Mouse (Mus musculus): ENCODE measurements around the gene Zfp61. TPM values are rescaled to one million over a fixed set of nuclear protein-coding genes. Genes with fewer than 3 reads are reported as not detected.

The Zfp61 gene
- polyA plus RNA-seq, 1 experiment from 2014 or later, result 44.1 TPM

DNA sequence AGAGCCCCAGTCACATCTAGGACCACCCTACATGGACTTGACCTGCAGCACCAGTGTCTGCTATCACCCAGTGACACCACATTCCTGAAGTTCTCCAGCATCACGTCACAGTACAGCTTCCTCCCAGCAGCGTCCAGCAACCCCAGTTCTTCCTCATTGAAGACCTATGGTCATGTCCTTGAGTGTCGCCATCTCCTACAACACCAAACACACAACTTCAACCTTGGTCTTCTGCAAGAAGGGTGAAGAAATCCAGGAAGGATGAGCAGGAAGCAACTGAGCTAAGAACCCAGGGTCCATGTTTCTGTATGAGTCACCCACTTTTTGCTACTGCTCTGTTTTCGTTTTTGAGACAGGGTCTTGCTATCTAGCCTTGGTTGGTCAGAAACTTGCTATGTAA is 21.6 kb upstream of the Zfp61 start:
- peaks cover 11% of the 10 kb centered on the region; the same call in 1 of the 2 replicates for H3K9me3 ChIP-seq
- no peak overlapping the region for H3K4me2 ChIP-seq
- H3K36me3 ChIP-seq, result no peaks in the 10 kb centered on the region
- peaks cover 10% of the 10 kb centered on the region for H3K27me3 ChIP-seq
- ATAC-seq (ENCODE audit: low FRiP score), result no peak
- no peak overlapping the region for H3K4me3 ChIP-seq
- WGBS, result 81% methylated on average over 4 of the region's 4 CpGs
- peaks cover 15% of the 10 kb centered on the region for H3K4me1 ChIP-seq (replicated peaks)
- no peak overlapping the region for H3K27ac ChIP-seq
- no peak overlapping the region for H3K9ac ChIP-seq

DNA sequence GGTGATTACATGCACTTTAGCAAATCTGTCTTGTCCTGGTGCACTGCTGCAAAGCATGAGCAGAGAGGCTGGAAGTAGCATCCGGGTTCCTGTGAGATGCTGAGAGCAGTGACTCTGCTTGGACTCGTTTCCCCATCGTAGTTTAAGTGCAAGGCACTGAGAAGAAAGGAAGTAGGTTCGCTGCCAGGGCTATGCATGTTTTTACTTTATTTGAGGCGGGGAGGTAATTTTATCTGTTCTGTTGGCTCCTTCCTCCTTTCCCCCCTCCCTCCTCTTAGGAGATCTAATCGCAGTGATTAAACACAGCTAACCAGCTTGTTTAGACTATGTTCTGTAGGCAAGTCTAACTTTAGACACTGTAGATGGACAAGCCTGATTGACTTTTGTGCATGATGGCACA is 17.9 kb upstream of the Zfp61 start:
- Histone ChIP-seq H3K9ac (0 out of 2 replicates have a peak overlapping the region, but pooled peaks have one; percentile 21), H3K27me3 (peaks cover 10% of the 10 kb centered on the region), H3K4me3 (no peak overlapping the region), H3K4me2 (no peak overlapping the region), H3K36me3 (peaks cover 5% of the 10 kb centered on the region; the same call in 1 of the 2 replicates), H3K27ac (no peak overlapping the region), H3K9me3 (peaks cover 4% of the 10 kb centered on the region; the same call in 1 of the 2 replicates), H3K4me1 (replicated peaks) (peaks cover 11% of the 10 kb centered on the region)
- 77% methylated on average over 6 of the region's 6 CpGs for WGBS
- no peak for ATAC-seq (ENCODE audit: low FRiP score)

DNA sequence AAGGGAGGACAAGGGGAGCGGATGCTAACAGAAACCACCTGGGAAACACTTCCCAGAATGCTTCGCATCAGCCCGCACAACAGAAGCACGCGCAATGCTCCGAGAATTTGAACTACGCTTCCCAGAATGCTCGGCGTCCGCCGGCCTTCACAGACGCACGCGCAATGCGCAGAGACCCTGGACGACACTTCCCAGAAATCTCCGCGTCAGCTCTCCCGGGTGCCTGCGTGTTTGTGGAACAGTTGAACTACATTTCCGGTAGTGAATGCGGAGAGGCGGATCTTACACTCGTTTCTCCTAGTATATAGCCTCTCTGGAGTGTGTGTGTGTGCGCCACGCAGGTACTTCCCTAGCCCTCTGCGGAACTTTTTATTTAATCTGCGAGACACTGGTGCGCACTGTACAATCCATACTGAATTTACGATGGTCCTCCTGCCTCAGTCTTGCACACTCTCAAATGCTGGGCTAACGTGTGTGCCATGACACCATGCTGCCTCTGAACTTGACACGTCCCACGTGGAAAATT is 15.6 kb upstream of the Zfp61 start, which contains the start of gene Zfp94:
TSS of gene Zfp94 (minus strand) at position 100 of the 526 bp plus-strand sequence.
- peak within 1 kb of the TSS; percentile 72 for H3K4me2 ChIP-seq
- peaks cover 10% of the 10 kb centered on the region for H3K27me3 ChIP-seq
- ATAC-seq (ENCODE audit: low FRiP score), result peak; percentile 96

DNA sequence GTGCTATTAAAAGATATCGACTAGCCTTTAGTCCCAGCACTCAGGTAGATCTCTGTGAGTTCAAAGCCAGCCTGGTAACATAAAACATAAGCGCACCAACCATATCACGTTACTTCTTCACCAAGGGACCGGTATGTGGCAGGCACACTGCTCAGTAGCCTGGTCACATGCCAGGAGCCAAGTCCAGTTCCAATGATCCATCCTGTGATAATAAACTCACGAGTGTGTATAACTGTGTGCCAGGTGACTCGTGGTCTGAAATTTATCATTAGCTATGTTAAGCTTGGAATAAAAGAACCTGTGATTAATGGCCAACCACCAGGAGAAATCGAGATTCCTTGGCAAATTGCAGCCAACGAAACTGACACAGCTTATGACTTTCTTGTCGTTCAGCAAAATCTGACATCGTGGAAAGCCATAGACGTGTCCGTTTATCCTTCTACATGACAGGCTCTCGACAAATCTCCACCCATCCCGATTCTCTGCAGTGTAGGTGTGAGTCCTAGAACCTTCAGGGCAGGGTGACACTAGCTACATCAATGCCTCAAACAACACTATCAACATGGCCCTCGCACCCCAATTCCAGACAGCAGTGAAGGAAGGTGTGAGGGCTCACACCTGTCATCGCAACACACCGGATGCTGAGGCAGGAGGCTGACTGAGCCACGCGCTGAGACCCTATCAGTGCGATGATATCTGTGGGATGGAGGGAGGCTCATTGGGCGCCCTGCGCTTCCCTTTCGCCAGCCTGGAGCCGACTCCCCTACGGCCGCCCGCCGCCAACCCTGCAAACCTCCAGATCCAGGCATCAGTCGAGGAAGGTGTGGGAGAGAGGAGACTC is 14.9 kb upstream of the Zfp61 start:
- WGBS, result 30% methylated on average over 29 of the region's 29 CpGs
- peak; percentile 76 for ATAC-seq (ENCODE audit: low FRiP score)
- Histone ChIP-seq H3K27me3 (peaks cover 10% of the 10 kb centered on the region), H3K4me3 (peak overlapping the region; percentile 56), H3K4me1 (replicated peaks) (peaks cover 11% of the 10 kb centered on the region), H3K27ac (peak overlapping the region; percentile 82), H3K9ac (peak overlapping the region; percentile 87), H3K4me2 (peak overlapping the region; percentile 72), H3K9me3 (no peaks in the 10 kb centered on the region), H3K36me3 (peaks cover 28% of the 10 kb centered on the region)

More for the DNA sequence above, 15.6 kb upstream of the Zfp61 start, which contains the start of gene Zfp94:
- under 1% methylated on average over 33 of the region's 33 CpGs for WGBS
- peak within 1 kb of the TSS; percentile 87 for H3K9ac ChIP-seq
- peaks cover 21% of the 10 kb centered on the region for H3K36me3 ChIP-seq
- H3K9me3 ChIP-seq, result no peaks in the 10 kb centered on the region
- H3K4me3 ChIP-seq, result peak within 1 kb of the TSS; percentile 56
- peaks cover 11% of the 10 kb centered on the region for H3K4me1 ChIP-seq (replicated peaks)
- peak within 1 kb of the TSS; percentile 86 for H3K27ac ChIP-seq

DNA sequence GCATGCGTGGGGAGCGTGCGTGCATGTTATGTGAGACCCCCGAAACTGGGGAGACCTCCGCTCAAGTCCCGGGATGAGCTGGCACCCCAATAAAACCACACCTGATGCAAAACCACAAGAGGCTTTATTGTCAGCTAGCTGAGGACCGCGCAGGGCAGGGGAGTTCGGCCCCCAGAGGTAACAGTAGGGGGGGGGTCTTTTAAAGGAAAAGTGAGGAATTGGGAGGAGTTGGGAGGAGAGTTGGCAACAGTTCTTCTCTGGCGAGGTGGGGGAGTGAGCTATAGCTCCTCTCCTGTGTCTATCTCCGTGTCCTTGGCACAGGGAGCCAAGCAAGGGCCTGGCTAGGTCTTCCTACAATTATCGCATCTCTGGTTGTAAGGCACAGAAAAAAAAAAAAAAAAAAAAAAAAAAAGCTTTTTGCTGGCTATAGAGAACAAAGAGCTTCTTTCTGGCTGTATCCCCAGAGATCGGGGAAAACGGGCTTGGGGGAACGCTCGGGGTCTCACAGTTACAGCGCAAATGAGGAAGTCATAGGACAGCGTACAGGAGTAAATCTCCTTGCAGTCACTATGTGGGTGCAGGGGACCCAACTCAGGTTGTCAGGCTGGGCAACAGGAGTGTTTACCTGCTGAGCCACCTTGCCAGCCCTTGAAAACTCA is 1.1 kb downstream of the Zfp61 start:
- Histone ChIP-seq H3K36me3 (peaks cover 58% of the 10 kb centered on the region), H3K4me2 (peak overlapping the region; percentile 83), H3K27ac (peak overlapping the region; percentile 93), H3K9ac (peak overlapping the region; percentile 87), H3K4me1 (replicated peaks) (peaks cover 27% of the 10 kb centered on the region), H3K27me3 (no peaks in the 10 kb centered on the region), H3K9me3 (no peaks in the 10 kb centered on the region), H3K4me3 (peak overlapping the region; percentile 71)
- ATAC-seq (ENCODE audit: low FRiP score), result peak; percentile 63
- 1% methylated on average over 18 of the region's 18 CpGs for WGBS

DNA sequence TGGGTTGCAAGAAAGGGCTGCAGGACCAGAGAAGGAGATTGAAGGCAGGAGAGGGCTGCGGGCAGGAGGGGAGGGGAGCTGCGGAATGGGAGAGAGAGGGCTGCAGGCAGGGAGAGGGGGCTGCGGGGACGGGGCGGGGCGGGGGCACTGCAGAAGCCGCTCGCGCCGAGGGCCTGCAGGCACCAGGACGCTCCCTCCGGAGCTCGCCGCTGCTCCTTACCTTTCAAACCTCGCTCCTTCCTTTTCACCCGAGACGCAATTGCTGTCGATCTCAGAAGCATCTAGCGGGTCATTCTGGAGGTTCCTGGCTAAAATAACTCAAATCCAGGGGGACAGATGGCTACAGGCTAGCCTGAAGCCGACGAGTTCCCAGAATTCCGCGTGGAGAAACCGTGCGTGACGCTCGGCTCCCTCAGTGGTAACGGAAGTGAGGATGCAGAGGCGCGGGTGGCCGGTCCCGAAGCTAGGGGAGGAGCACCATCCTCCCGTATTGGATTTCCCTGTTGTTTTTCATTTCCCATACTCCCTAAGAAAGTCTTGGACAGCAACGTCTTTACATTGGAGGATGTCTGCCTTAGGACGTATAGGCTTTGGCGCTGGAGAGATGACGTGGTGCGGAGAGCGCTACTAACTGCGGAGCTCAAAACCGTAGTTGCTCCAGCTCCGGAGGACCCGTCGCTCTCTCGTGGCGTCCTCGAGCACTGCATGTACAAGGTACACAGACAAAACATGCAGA is 1.9 kb downstream of the Zfp61 start:
- H3K4me3 ChIP-seq, result peak overlapping the region; percentile 71
- H3K4me1 ChIP-seq (replicated peaks), result peaks cover 27% of the 10 kb centered on the region
- H3K36me3 ChIP-seq, result peaks cover 59% of the 10 kb centered on the region
- H3K4me2 ChIP-seq, result peak overlapping the region; percentile 83
- peak overlapping the region; percentile 87 for H3K9ac ChIP-seq
- ATAC-seq (ENCODE audit: low FRiP score), result peak; percentile 92
- under 1% methylated on average over 46 of the region's 47 CpGs for WGBS
- no peaks in the 10 kb centered on the region for H3K9me3 ChIP-seq
- H3K27ac ChIP-seq, result peak overlapping the region; percentile 93
- H3K27me3 ChIP-seq, result no peaks in the 10 kb centered on the region

DNA sequence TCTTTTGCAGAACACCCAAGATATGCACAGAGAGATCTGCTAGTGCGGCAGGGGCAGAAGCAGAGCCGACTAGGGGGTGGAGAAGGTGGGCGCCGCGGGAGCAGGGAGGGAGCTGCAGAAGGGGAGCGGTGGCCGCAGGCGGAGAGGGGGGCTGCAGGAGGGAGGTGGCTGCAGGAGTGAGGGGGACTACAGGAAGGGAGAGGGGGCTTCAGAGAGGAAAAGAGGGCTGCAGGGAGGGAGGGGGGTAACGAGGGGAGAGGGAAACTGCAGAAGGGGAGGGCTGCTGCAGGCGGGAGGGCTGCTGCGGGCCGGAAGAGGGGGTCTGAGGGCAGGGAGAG is 2.4 kb downstream of the Zfp61 start:
- peaks cover 61% of the 10 kb centered on the region for H3K36me3 ChIP-seq
- H3K9me3 ChIP-seq, result no peaks in the 10 kb centered on the region
- H3K27ac ChIP-seq, result peak overlapping the region; percentile 93
- peak overlapping the region; percentile 71 for H3K4me3 ChIP-seq
- H3K27me3 ChIP-seq, result no peaks in the 10 kb centered on the region
- peak overlapping the region; percentile 83 for H3K4me2 ChIP-seq
- no peak; the same call in 1 of the 2 replicates for ATAC-seq (ENCODE audit: low FRiP score)
- H3K4me1 ChIP-seq (replicated peaks), result peaks cover 27% of the 10 kb centered on the region
- under 1% methylated on average over 12 of the region's 12 CpGs for WGBS
- peak overlapping the region; percentile 87 for H3K9ac ChIP-seq

DNA sequence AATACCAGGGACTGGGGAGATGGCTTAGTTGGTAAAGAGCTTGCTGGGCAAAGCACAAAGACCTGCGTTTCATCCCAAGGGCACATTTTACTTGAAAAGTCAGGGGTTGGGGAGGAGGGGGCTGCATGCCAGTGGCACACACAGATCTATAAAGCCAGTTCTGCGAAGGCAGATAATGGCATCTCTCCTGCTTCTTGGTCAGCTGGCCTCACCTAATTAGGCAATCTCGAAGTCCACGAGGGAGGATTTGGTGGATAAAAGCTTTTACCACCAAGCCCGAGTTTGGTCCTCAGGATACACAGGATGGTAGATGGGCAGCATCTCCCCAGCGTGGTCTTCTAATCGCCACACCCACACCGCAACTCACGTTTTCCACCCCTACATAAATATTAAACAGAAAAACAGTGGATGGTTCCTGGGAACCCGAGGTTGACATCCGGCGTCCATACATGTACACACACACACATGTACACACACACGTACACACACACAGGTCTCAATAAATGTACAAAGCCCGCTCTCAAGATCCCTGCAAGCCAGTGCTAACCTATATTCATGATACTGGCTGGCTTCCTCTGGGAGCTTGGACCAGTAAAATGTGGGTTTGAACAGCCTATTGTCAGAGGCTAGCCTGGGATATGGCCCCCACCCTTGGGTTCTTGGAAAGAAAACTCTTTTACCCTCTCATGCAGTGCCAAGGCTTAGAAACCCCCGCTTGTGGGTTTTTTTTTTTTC is 3.5 kb downstream of the Zfp61 start:
- H3K27ac ChIP-seq, result no peak overlapping the region
- H3K36me3 ChIP-seq, result peaks cover 61% of the 10 kb centered on the region
- peaks cover 27% of the 10 kb centered on the region for H3K4me1 ChIP-seq (replicated peaks)
- peak overlapping the region; percentile 83 for H3K4me2 ChIP-seq
- H3K9me3 ChIP-seq, result no peaks in the 10 kb centered on the region
- no peak for ATAC-seq (ENCODE audit: low FRiP score)
- peak overlapping the region; percentile 87; the same call in 1 of the 2 replicates for H3K9ac ChIP-seq
- no peaks in the 10 kb centered on the region for H3K27me3 ChIP-seq
- 92% methylated on average over 15 of the region's 15 CpGs for WGBS
- peak overlapping the region; percentile 71 for H3K4me3 ChIP-seq

DNA sequence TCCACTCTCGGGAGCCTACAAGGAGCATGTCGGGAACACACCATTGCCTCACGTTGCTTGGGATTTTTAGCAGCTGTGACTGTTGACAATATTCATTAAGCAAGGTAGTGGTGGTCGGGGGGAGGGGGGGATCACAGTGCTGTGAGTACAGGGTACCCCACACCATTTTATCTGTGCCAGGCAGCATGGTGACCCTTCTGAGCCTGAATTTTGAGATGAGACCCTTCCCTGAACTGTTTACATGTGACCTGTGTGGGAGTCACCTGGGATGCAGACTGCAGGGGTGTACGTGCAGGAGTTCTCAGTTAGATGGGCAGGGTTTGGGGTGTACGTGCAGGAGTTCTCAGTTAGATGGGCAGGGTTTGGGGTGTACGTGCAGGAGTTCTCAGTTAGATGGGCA is 4.6 kb downstream of the Zfp61 start:
- Histone ChIP-seq H3K4me1 (replicated peaks) (peaks cover 27% of the 10 kb centered on the region), H3K27me3 (no peaks in the 10 kb centered on the region), H3K4me3 (no peak overlapping the region), H3K4me2 (no peak overlapping the region), H3K9ac (no peak overlapping the region), H3K27ac (no peak overlapping the region), H3K36me3 (peaks cover 61% of the 10 kb centered on the region), H3K9me3 (no peaks in the 10 kb centered on the region)
- ATAC-seq (ENCODE audit: low FRiP score), result no peak
- WGBS, result 95% methylated on average over 7 of the region's 7 CpGs

DNA sequence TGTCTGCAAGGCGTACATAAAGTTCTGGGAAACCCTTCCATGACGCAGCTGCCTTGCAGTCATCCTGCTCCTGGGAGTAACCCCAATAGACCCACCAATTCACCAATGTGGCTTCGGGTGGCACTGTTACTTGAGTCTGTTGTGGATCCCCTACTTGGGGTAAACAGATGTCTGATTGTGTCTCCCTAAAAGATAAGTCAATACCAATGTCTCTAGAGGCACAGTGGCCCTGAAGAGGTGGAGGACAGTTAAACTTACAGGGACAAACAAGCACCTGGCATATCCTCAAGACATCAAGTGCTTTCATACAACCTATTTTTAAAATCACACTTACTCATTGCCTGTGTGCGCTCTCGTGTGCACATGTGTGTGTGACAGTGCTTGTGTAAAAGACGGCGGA is 5.7 kb downstream of the Zfp61 start:
- Histone ChIP-seq H3K27me3 (no peaks in the 10 kb centered on the region), H3K27ac (no peak overlapping the region), H3K4me1 (replicated peaks) (peaks cover 21% of the 10 kb centered on the region), H3K4me2 (no peak overlapping the region), H3K9ac (no peak overlapping the region), H3K9me3 (no peaks in the 10 kb centered on the region), H3K36me3 (peaks cover 71% of the 10 kb centered on the region), H3K4me3 (no peak overlapping the region)
- WGBS, result 96% methylated on average over 7 of the region's 7 CpGs
- no peak for ATAC-seq (ENCODE audit: low FRiP score)

DNA sequence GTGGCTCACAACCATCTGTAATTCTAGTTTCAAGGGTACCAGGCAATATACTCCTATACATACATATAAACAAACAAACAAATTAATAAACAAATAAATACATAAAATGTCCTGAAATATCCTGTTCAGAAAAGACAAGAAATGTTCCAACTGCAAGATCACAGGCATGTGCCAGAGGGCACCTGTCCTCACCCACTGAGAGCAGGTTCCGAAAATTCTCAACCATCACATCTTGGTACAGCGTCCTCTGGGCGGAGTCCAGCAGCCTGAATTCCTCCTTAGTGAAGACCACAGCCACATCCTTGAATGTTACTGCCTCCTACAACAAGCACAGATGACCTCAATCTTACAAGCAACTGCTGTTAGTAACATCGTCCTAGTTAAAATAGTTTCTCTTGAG is 6.3 kb downstream of the Zfp61 start:
- 97% methylated on average over 4 of the region's 4 CpGs for WGBS
- H3K36me3 ChIP-seq, result peaks cover 77% of the 10 kb centered on the region
- ATAC-seq (ENCODE audit: low FRiP score), result no peak
- H3K27me3 ChIP-seq, result no peaks in the 10 kb centered on the region
- no peaks in the 10 kb centered on the region for H3K9me3 ChIP-seq
- peaks cover 14% of the 10 kb centered on the region for H3K4me1 ChIP-seq (replicated peaks)
- H3K4me2 ChIP-seq, result no peak overlapping the region
- H3K27ac ChIP-seq, result no peak overlapping the region
- no peak overlapping the region for H3K4me3 ChIP-seq
- no peak overlapping the region for H3K9ac ChIP-seq

Data from hindbrain, embryonic 13.5 days (tissue).